Mouse (Mus musculus) left cerebral cortex, adult 8-10 months (tissue): Measurements from ENCODE around the gene Aqp3. TPM values are rescaled to one million over a fixed set of nuclear protein-coding genes. Genes with fewer than 3 reads are reported as not detected.

ENCODE experiments used
- DNase-seq, 2 experiments: peaks; one replicate each; pipeline ENCODE4 v3.0.0; 2022; ENCODE audit warnings: low spot score in 2 of 2
- total RNA-seq, 4 experiments: library from RNA; stranded (reverse); gene quantifications; 2 replicates each; pipeline ENCODE4 v1.2.4; 2022

Aqp3 gene
- total RNA-seq, 4 experiments from 2014 or later = not detected

GRCm38 (mm10) chr4:41063894-41064673 lies 33.9 kb downstream of the Aqp3 start:
- DNase-seq = no peak

- DNase-seq = no peak
Measured at GRCm38 (mm10) chr4:41063351-41063750, 34.6 kb downstream of the Aqp3 start.

GRCm38 (mm10) chr4:41057361-41057760 lies 40.6 kb downstream of the Aqp3 start:
- no peak for DNase-seq

- DNase-seq = no peak
Measured at GRCm38 (mm10) chr4:41056742-41057332, 41.1 kb downstream of the Aqp3 start.

GRCm38 (mm10) chr4:41056253-41056652 lies 41.7 kb downstream of the Aqp3 start:
- DNase-seq = no peak

- DNase-seq = no peak
Measured at GRCm38 (mm10) chr4:41055111-41055510, 42.9 kb downstream of the Aqp3 start.

- DNase-seq = no peak
Measured at GRCm38 (mm10) chr4:41051781-41052180, 46.2 kb downstream of the Aqp3 start.

- peak; percentile 43 to 66 for DNase-seq
Measured at GRCm38 (mm10) chr4:41050726-41051675, 47.0 kb downstream of the Aqp3 start.

- no peak for DNase-seq
Measured at GRCm38 (mm10) chr4:41048926-41049325, 49.1 kb downstream of the Aqp3 start.

- no peak for DNase-seq
Measured at GRCm38 (mm10) chr4:41047524-41048271, 50.3 kb downstream of the Aqp3 start, which contains the start of gene Aqp7. Aqp7 (minus strand) TSS chr4:41048139.

GRCm38 (mm10) chr4:41046254-41046795 lies 51.7 kb downstream of the Aqp3 start:
- DNase-seq = no peak

- DNase-seq = no peak
Measured at GRCm38 (mm10) chr4:41045288-41045687, 52.7 kb downstream of the Aqp3 start.

- no peak for DNase-seq
Measured at GRCm38 (mm10) chr4:41043961-41044360, 54.0 kb downstream of the Aqp3 start.

GRCm38 (mm10) chr4:41042880-41043279 lies 55.1 kb downstream of the Aqp3 start:
- DNase-seq = no peak

Other genes with a start within 250 kb of the Aqp3 start
- 1 to 10 TPM; 4.2 to 7.3 (median 5.4) TPM for gene B4galt1, start 244.2 kb downstream of the Aqp3 start, total RNA-seq
- not detected for gene Spink4, start 178.1 kb downstream of the Aqp3 start, total RNA-seq
- 100 to 1,000 TPM; 176 to 192 (median 181) TPM for gene Bag1, start 149.9 kb downstream of the Aqp3 start, total RNA-seq
- 10 to 100 TPM; 73.9 to 90.3 (median 79.7) TPM for gene Chmp5, start 149.8 kb downstream of the Aqp3 start, total RNA-seq
- 10 to 100 TPM; 77.9 to 83.4 (median 80.2) TPM for gene Nfx1, start 127.3 kb downstream of the Aqp3 start, total RNA-seq
- not detected for gene Aqp7, start 50.0 kb downstream of the Aqp3 start, total RNA-seq
- 10 to 100 TPM; 90.4 to 97.6 (median 95.2) TPM for gene Nol6, start 26.3 kb upstream of the Aqp3 start, total RNA-seq
- 100 to 1,000 TPM in 1 of 4 experiments, 10 to 100 TPM in 3; 85.5 to 101 (median 86.4) TPM for gene Ube2r2, start 37.6 kb upstream of the Aqp3 start, total RNA-seq
- gene Ubap2, start 177.0 kb upstream of the Aqp3 start, total RNA-seq = 10 to 100 TPM; 38.8 to 46.3 (median 45.3) TPM
- 10 to 100 TPM; 37.5 to 39.5 (median 38.6) TPM for gene Dcaf12, start 216.7 kb upstream of the Aqp3 start, total RNA-seq